In genomic region chr12:86795076-86795837, GRCm38 (mm10) we compare ENCODE assay signal across 9 mouse cellular contexts.
DNase-seq lines count a peak whose midpoint lies in the region; ATAC-seq lines count a peak whose summit lies in the region.
"Had no signal": no experiment of that assay in that cellular context is flagged by ENCODE, and none has a peak within 500 bp of the region (broad histone marks: within the 10 kb centered on the region; RNA-seq: fewer than 3 reads in every experiment).

No protein-coding gene starts in this region.

- H3K36me3 ChIP-seq in embryonic facial prominence, embryonic 15.5 days = no peaks in the 10 kb centered on the region
- no peaks in the 10 kb centered on the region for H3K36me3 ChIP-seq in limb, embryonic 13.5 days
- H3K36me3 ChIP-seq in stomach, embryonic 14.5 days (ENCODE audit: control insufficient read depth, insufficient read depth, low read length) = no peaks in the 10 kb centered on the region

- no peak overlapping the region for H3K4me3 ChIP-seq in embryonic facial prominence, embryonic 15.5 days (replicated peaks)
- H3K4me3 ChIP-seq in limb, embryonic 13.5 days = no peak overlapping the region
- no peak overlapping the region for H3K4me3 ChIP-seq in stomach, embryonic 14.5 days (ENCODE audit: low read depth, low read length)

- no peak overlapping the region for H3K9ac ChIP-seq in embryonic facial prominence, embryonic 15.5 days
- H3K9ac ChIP-seq in limb, embryonic 13.5 days = no peak overlapping the region
- H3K9ac ChIP-seq in stomach, embryonic 14.5 days (replicated peaks; ENCODE audit: low read depth, low read length) = no peak overlapping the region

- no peak overlapping the region for H3K4me2 ChIP-seq in embryonic facial prominence, embryonic 15.5 days (replicated peaks)
- no peak overlapping the region for H3K4me2 ChIP-seq in limb, embryonic 13.5 days (replicated peaks)
- no peak overlapping the region for H3K4me2 ChIP-seq in stomach, embryonic 14.5 days (replicated peaks; ENCODE audit: low read depth, low read length)

- no peaks in the 10 kb centered on the region for H3K27me3 ChIP-seq in embryonic facial prominence, embryonic 15.5 days
- no peaks in the 10 kb centered on the region for H3K27me3 ChIP-seq in limb, embryonic 13.5 days
- H3K27me3 ChIP-seq in stomach, embryonic 14.5 days (ENCODE audit: control insufficient read depth, insufficient read depth, low read length) = no peaks in the 10 kb centered on the region

- 57% methylated on average over 7 of the region's 7 CpGs for WGBS in embryonic facial prominence, embryonic 15.5 days
- WGBS in limb, embryonic 13.5 days = 56% methylated on average over 7 of the region's 7 CpGs
- WGBS in stomach, embryonic 14.5 days = 55% methylated on average over 7 of the region's 7 CpGs

- ATAC-seq in embryonic facial prominence, embryonic 15.5 days (ENCODE audit: insufficient number of reproducible peaks, low FRiP score, low TSS enrichment, low read depth) = peak; percentile 25; the same call in 1 of the 2 replicates
- ATAC-seq in limb, embryonic 13.5 days (ENCODE audit: low FRiP score, low read depth) = 0 out of 2 replicates have a peak, but pooled peaks have one; percentile 15
- ATAC-seq in stomach, embryonic 14.5 days (ENCODE audit: insufficient number of reproducible peaks, insufficient read depth, low FRiP score, low read depth) = no peak

- DNase-seq in heart, adult 11 months = peak; percentile 90
- no peak for DNase-seq in heart, adult 8-10 months (ENCODE audit: low spot score)
- DNase-seq in 416B (ENCODE audit: low read depth) = peak; percentile 71
- DNase-seq in adrenal gland, adult 18-20 months (ENCODE audit: low spot score in 2 of 2) = no peak
- no peak for DNase-seq in ovary, postnatal 10 days (ENCODE audit: low spot score)

- peaks cover 37% of the 10 kb centered on the region for H3K4me1 ChIP-seq in embryonic facial prominence, embryonic 15.5 days
- H3K4me1 ChIP-seq in limb, embryonic 13.5 days = peaks cover 20% of the 10 kb centered on the region
- peaks cover 18% of the 10 kb centered on the region for H3K4me1 ChIP-seq in stomach, embryonic 14.5 days (ENCODE audit: control insufficient read depth, insufficient read depth, low read length)

- 0 out of 2 replicates have a peak overlapping the region, but pooled peaks have one; percentile 34 for H3K27ac ChIP-seq in embryonic facial prominence, embryonic 15.5 days (replicated peaks)
- H3K27ac ChIP-seq in limb, embryonic 13.5 days = no peak overlapping the region
- H3K27ac ChIP-seq in stomach, embryonic 14.5 days (ENCODE audit: low read length) = peak overlapping the region; percentile 27; the same call in 1 of the 2 replicates
- H3K27ac ChIP-seq: macrophage had no signal

- no peaks in the 10 kb centered on the region for H3K9me3 ChIP-seq in embryonic facial prominence, embryonic 15.5 days (replicated peaks)
- H3K9me3 ChIP-seq in limb, embryonic 13.5 days = no peaks in the 10 kb centered on the region
- no peaks in the 10 kb centered on the region for H3K9me3 ChIP-seq in stomach, embryonic 14.5 days (ENCODE audit: control insufficient read depth, low read depth, low read length)

Comparison
In these comparisons a context has a peak if more than half of its experiments do, and no peak if none do; other contexts are left out.
1. DNase-seq: peak in heart, adult 11 months (single experiment) and 416B (single experiment); none in heart, adult 8-10 months (single experiment), adrenal gland, adult 18-20 months (0 of 2) and ovary, postnatal 10 days (single experiment).